Mouse (Mus musculus) neutrophil, adult 5-6 weeks (primary cell): ENCODE measurements around the gene Ocm. TPM values are rescaled to one million over a fixed set of nuclear protein-coding genes. Genes with fewer than 3 reads are reported as not detected.
A peak's percentile ranks its signal among the peaks of the same experiment; 100 is the strongest.
"Not testable (repeated sequence)": the region's sequence is repeated elsewhere in the genome, so short reads cannot be mapped to it uniquely, and the experiment has no call there.

ENCODE experiments used
- ATAC-seq: fragments of 151-379, 151-347 bp; 2 replicates; pipeline ENCODE4 v1.8.0; 2017; ENCODE audit warnings: mild to moderate bottlenecking, moderate TSS enrichment; ENCODE audit not compliant: insufficient number of reproducible peaks, poor library complexity, low FRiP score, severe bottlenecking; ENCODE audit errors: extremely low read depth
- total RNA-seq: library from RNA; stranded (forward); fragments of 200-1000 nt; gene quantifications from 2 replicates; pipeline ENCODE4 v1.2.3, GENCODE M21; 2017

Gene Ocm
- total RNA-seq, 1 experiment from 2014 or later: not detected

DNA sequence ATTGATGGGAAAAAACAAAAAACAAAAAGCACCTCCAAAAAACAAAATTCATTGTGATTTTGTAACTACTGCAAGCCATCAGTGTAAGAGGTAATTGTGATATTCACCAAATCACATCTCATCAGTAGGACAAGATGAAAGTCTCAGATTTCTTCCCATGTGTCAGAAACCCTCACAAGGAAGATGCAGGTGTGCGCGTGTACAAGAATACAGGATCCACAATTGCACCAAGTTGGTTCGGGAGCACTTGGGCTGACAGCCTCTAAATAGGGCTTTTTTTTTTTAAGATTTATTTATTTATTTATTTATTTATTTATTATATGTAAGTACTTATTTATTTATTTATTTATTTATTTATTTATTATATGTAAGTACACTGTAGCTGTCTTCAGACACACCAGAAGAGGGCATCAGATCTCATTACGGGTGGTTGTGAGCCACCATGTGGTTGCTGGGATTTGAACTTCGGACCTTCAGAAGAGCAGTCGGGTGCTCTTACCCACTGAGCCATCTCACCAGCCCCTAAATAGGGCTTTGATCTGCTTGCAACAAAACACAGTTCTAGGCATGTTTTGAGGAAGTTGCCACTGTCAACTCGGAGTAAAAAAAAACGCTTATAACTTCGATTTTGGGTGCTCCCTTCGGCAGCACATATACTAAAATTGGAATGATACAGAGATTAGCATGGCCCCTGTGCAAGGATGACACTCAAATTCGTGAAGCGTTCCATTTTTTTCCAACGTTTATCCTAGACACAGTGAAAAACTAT is 12.9 kb downstream of the Ocm start:
- ATAC-seq: not testable (repeated sequence)

DNA sequence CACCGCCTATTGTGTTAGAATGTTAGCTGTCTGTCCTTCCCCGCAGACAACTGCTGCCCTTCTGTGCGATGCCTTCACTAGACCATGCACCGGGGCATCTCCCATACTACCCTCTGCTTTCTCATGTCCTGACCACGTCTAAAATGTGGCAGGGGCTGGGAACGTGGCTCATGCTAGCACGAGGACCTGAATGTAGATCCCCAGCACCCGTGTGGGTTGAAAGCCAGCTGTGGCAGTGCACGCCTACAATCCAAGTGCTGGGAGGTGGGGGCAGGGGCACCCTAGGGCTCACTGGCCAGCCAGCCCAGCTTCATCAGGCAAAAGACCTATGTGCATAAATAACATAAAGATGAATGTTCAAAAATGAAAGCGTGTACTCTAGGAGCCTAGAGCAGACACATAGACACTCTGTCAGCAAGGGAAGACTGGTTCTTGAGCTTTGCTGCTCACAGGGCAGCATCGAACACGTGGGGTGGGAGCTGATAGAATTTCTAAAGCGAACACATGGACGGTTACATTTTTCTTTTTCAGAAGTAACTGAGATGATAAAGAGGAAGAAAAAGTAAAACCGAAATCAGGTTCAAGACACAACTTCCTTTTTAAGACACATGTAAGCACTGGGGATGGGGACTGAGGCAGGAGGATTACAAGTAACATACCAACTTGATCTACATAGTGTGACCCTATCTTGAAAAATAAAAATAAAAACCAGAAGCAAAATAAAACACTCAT is 23.8 kb downstream of the Ocm start:
- ATAC-seq: peak; percentile 60

DNA sequence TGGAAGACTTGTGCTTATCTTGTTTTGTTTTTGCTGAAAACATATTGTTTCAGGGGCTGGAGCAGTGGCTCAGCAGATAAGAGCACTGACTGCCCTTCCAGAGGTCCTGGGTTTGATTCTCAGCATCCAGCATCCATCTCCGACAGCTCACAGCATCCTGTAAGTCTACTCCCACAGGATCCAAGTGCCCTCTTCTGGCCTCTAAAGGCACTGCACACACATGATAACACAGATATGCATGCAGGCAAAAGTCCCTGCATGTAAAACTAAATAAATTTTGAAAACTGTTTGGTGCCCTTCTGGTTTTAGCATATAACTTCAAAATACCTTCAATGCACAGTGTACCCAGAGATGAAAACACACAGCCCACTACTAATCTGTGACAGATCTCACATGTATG is 27.1 kb downstream of the Ocm start:
- ATAC-seq: no peak

DNA sequence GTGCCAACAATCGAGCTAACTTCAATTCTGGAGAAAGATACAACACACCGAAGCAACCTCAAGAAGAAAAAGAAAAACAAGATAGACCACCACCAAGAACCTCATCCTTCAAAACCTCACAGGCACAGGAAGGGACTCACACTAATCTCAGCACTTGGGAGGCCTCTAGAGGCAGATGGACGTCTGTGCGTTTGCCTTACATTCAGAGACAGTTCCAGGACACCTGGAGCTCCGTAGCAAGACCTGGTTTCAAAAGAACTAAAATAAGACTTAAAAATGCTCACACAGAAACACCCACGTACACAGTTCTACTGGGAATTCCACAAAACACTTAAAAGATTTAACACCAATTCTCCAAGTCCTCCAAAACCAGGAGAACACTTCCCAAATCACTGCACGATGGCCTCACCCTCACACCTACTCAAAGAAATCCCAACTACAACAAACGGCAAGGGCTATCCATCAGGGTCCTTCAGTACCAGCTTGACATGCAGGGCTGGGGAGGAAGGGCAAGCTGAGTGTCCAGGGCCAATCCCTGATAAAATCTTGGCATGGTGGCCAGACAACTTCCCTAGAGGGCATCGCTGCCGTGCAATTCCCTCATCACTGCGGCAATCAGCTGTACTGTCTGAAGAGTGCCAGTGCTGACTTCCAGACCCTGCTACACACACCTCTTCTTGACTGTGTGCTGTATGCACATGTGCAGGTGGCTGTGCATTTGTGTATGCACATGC is 31.7 kb downstream of the Ocm start:
- no peak for ATAC-seq

DNA sequence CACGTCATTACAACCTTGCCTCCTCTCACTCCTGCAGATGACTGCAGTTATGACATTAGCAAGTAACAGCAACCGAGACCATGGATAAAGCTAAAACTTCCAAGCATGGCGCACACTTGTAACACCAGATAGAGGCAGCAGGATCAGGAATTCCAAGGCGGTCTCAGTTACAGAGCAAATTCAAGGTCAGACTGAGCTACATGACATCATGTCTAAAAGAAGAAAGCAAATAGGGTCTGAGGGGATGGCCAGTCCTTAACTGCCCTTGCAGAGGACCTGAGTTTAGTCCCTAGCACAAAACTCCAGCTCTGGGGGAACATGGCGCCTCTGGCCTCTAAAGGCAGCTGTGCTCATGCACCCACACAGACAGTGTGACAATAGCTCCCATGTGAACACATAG is 32.6 kb downstream of the Ocm start:
- no peak for ATAC-seq

DNA sequence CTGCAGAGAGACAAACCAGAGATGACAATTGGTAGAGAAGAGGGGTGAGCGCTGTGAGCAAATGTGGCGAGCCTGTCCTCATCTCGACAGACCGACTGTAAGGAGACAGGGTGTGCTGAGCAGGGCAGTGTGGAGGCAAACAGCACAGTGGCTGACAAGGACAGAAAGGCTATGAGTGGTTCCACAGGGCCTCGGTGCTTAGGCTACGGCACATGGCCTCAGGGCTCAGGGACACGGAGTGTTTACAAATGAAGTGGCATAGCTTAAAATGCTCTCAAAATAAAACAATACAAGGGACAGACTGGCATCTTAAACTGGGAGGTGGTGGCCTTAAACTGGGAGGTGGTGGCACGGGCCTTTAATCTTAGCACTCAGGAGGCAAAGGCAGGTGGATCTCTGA is 33.2 kb downstream of the Ocm start:
- ATAC-seq: no peak

DNA sequence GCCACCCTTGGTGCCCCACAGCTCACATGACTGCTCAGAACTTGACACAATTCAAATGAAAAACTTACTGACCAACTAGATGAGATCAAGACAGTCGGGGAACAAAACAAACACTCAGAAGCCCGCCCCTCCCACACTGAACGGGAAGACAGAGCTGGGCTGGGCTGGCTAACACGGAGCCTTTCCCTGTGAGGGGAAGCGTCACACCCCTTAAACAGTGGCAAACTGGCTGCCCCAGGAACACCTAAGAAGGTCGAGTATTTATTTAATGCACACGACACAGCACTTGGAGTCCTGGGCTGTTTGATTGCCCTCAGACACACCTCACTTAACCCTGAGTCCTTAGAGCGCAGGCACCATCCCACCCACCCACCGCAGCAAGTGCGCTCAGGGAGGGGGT is 33.8 kb downstream of the Ocm start:
- no peak for ATAC-seq

DNA sequence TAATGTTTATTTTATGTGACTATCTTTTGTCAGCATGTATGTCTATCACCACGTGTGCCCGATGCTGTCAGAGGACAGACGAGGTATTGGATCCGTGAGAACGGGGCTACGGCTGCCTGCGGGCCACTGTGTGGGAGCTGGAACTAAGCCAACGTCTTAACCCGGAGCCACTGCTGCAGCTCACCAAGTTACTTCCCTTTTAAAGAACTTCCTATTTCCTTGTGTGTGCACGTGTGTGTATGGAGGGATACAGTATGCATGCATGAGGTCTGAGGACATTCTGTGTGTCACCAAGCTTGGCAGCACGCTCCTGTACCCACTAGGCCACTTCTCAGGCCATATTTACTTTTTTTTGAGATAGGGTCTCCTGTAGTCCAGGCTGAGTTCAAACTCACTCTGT is 36.4 kb downstream of the Ocm start:
- peak; percentile 76; the same call in 1 of the 2 replicates for ATAC-seq

DNA sequence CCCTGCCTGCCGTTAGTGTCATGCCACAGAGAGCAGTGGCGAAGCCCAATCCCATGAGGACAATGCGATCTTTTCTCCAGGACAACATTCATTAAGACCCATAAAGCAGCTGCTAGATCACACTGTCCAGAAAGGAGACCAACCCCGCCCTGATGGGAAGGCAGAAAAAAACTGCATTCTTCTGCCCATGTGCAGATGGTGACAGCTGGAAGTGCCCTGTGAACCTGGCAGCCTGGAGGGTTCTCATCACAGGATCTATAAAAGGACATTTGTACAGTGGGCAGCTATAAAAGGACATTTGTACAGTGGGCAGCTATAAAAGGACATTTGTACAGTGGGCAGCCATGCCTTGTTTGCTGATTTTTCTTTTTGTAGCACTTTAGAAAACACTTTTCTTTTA is 37.4 kb downstream of the Ocm start:
- ATAC-seq: no peak

DNA sequence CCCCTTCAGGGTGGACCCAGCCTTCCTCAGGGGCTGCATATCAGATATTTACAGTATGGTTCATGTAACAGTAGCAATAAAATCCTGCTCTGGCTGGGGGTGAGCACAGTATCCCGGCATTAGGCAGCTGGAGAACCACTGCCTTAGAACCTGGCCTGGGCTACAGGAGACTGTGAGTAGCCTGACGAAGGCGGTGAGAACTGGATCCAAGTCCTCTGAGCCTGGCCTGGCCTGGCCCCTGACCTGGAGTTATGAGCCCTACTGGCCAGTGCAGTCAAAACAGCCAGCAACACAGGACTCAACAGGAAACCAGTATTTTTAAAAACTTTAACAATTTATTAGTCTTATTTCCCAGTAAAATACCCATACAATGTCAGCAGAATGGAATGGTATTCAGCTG is 38.9 kb downstream of the Ocm start:
- no peak for ATAC-seq

DNA sequence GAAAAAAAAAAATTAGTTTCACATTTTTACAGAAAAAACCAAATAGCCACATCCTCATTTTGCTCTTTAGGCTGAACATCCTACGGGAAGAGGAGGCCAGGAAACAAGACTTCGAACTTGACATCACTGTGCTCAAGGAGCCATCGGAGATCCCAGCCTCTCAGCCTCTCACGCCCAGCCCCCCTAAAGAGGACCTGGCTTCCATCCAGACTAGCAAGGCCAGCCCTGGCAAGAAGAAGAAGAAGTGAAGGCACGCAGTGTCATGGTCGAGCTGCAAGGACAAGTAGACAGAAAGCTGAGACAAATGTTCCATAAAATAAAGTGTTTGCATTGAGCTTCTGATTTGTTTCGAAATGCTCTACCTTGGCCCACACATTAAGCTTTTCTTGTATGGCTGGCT is 41.1 kb downstream of the Ocm start:
- no peak for ATAC-seq

DNA sequence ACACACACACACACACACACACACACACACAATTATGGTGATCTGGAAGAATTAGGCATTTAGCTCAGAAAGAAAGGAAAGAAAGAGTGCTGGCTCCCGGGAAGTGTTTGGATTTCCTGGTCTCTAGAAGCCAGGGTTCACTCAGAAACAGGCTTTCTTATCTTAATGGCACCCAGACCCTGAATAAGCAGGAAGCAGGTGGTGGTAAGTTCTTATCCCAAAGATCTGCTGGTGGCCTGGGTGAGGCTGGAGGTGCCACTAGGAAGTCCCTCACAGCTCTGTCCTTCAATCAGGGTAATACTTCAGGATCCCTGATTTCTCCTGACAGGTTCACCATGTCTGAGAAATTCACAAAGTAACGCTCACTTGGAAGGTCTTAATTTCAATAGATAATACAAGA is 44.1 kb downstream of the Ocm start:
- ATAC-seq: no peak

DNA sequence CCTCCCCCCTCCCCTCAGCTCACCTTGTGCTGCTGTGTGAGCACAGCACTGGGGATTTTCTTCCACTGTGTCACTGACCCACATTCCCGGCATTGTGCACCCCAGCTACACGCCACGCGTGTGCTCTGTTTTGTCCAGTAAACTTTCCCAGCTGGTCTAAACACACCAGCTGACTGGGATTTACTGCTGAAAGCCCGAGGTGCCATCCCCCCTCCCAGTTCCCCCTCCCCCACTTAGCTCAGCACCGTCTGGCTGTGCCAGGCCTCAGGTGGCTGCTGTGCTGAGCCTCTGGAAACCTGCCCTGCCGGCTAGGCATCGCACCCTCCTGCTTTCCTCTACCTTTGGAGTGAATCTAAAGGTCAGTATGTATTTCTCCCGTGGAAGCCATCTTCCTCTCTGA is 45.6 kb downstream of the Ocm start:
- no peak for ATAC-seq

DNA sequence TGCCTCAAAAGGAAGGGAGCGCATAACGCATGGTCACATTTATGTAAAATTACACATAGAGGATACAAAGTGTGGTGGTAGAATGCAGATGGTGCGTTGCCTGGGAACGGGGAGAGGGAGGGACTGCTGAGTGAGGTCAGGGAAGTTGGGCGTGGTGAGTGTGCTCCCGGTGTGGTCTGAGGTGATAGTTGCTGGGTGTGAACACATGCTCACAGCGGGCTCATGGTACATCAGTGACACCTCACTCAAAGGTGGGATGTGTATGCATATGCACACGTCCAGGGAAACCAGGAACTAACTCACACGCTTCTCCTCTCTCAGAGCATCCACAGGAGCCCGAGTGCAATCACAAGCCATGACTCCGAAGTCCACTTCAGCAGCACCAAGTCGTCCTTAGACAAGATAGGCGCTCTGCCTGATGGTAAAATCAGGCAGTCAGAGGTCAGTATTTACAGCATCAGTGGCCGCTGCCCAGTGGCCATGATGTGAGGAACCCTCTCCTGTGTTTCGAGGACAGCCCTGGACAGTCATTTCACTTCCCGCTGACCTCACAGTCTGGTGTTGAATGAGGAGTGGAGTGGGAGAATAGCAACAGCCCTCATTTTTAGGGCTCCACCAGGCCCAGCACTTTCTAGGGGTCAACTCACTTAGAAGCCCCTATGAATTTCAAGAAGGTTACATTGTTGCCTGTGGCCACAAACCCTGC is 49.6 kb downstream of the Ocm start:
- no peak for ATAC-seq

DNA sequence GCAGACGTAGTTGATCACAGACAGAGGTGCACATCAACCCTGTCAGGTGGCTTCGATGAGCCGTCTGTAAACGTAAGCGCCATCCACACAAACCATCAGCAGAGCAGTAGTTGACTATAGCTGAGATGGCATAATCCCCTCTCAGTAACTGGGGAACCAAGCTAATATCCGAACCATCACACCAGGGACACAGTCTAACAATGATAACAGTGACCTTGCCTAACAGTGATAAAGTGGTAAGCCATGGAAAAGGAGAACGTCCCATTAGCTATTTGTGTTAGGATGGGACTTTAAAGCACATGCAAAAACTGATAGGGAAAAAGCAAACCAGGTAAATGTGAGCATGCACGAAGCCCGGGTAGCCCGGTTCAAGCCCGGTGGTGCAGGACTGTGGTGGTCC is 50.2 kb downstream of the Ocm start:
- ATAC-seq: no peak

DNA sequence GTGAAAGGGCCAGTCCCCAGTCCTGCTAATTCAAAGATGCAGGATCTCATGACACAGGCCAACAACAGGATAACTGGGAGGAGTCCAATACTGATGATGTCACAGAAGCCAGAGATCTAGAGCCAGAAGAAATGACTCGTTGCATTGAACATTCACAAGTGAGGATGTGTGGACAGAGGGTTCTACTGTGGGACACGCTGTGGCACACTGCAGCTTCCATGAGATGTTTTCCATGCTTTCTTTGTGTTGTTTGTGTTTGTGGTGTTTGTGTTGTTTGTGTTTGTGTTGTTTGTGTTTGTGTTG is 50.9 kb downstream of the Ocm start:
- no peak for ATAC-seq

DNA sequence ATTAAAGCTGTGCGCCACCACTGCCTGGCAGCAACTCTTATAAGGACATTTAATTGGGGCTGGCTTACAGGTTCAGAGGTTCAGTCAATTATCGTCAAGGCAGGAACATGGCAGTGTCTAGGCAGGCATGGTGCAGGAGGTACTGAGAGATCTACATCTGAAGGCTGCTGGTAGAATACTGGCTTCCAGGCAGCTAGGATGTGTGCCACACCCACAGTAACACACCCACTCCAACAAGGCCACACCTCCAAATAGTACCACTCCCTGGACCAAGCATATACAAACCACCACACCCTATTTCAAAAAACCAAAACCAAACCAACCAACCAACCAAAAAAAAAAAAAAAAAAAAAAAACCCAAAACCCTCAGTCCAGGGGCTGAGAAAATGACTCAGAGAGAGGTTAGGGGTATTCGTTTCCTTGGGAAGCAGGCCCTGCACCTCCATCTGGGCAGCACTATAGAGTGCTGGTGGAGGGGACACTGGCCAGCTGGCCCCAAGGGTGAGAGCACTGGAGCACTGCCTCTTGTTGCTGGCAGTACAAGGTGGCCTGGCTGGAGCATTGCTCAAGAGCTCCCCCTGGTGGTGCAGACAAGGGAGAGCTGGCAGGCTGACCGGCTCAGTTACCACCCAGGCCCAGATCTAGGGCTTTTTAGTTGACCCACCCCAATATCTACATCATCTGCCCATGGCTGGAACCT is 51.4 kb downstream of the Ocm start:
- ATAC-seq: peak; percentile 88

DNA sequence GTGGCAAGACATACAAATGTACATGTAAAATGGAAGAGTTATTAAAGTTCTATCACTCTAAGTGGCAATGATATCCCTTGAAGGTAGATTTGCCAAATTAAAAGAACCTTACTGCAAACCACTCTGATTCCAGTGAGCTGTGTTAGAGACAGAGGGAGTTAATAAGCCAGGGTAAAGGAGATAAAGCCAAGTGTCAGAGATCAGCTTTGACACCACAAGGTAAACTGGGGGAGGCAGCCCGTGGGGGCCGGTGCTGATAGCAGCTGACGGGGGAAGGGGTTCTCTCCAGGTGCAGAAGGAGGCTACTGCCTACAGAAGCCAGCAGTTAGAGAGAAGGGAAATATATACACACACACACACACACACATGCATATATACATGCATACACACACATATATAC is 53.8 kb downstream of the Ocm start:
- ATAC-seq: no peak
